Mouse (Mus musculus) heart, embryonic 16.5 days (tissue): Measurements from ENCODE around the gene Ap1b1. TPM values are rescaled to one million over a fixed set of nuclear protein-coding genes. Genes with fewer than 3 reads are reported as not detected.

Experiments
- ATAC-seq: fragments of 200-750 bp; cut with Nextera tagmentation; replicated peaks from 2 replicates; pipeline ENCODE4 v1.8.0; 2017; ENCODE audit warnings: moderate number of reproducible peaks; ENCODE audit not compliant: insufficient read depth, low FRiP score; ENCODE audit errors: extremely low read depth
- H3K27ac ChIP-seq: fragments of 300-500 bp; sonication (generic); 2 replicates; pipeline ENCODE4 v1.5.1; 2014; ENCODE audit warnings: mild to moderate bottlenecking, low read length, control low read depth, moderate library complexity
- H3K27me3 ChIP-seq: fragments of 300-500 bp; sonication (generic); 2 replicates; pipeline ENCODE4 v1.6.1; 2014; ENCODE audit warnings: low read length, mixed read lengths; ENCODE audit not compliant: control insufficient read depth, insufficient read depth
- H3K36me3 ChIP-seq: fragments of 300-500 bp; sonication (generic); 2 replicates; pipeline ENCODE4 v1.6.1; 2014; ENCODE audit not compliant: control insufficient read depth, insufficient read depth
- H3K4me1 ChIP-seq: fragments of 300-500 bp; sonication (generic); 2 replicates; pipeline ENCODE4 v1.6.1; 2014; ENCODE audit warnings: low read length, mixed read lengths; ENCODE audit not compliant: control insufficient read depth, insufficient read depth
- H3K4me2 ChIP-seq: fragments of 300-500 bp; sonication (generic); 2 replicates; pipeline ENCODE4 v1.6.1; 2014; ENCODE audit warnings: low read depth, mild to moderate bottlenecking, control low read depth, low read length
- H3K4me3 ChIP-seq: fragments of 300-500 bp; sonication (generic); 2 replicates; pipeline ENCODE4 v1.5.1; 2014; ENCODE audit warnings: mild to moderate bottlenecking, control low read depth, low read length
- H3K9ac ChIP-seq: fragments of 300-500 bp; sonication (generic); 2 replicates; pipeline ENCODE4 v1.6.1; 2014; ENCODE audit warnings: low read length, control low read depth
- H3K9me3 ChIP-seq: fragments of 300-500 bp; sonication (generic); replicated peaks from 2 replicates; pipeline ENCODE4 v1.6.1; 2016; ENCODE audit warnings: low read length; ENCODE audit not compliant: control insufficient read depth
- WGBS: fragments of 180-500 bp; shearing (Covaris S2); extraction: QIAGEN DNeasy Blood & Tissue Kit; methylation state at CpG from one replicate; pipeline ENCODE4 v1.1.7; 2014; 5-methylcytosine and 5-hydroxymethylcytosine counted together
- polyA plus RNA-seq: library from polyadenylated mRNA; unstranded; fragments of >200 nt; fragmentation: Nextera tagmentation; extraction: Ambion mirVana; gene quantifications from 2 replicates; pipeline ENCODE4 v1.2.1, GENCODE M21; 2015

Ap1b1 gene
- polyA plus RNA-seq, 1 experiment from 2014 or later, result 45.1 TPM

- no peak overlapping the region for H3K27ac ChIP-seq
- no peaks in the 10 kb centered on the region for H3K9me3 ChIP-seq
- ATAC-seq, result no peak
- no peak overlapping the region for H3K4me2 ChIP-seq
- no peak overlapping the region for H3K4me3 ChIP-seq
- peaks cover 2% of the 10 kb centered on the region; the same call in 1 of the 2 replicates for H3K4me1 ChIP-seq
- H3K36me3 ChIP-seq, result 0 out of 2 replicates have a peak, but pooled peaks cover 6% of the 10 kb centered on the region
- H3K9ac ChIP-seq, result no peak overlapping the region
- H3K27me3 ChIP-seq, result no peaks in the 10 kb centered on the region
- 76% methylated on average over 1 of the region's 1 CpGs for WGBS
Measured at GRCm38 (mm10) chr11:5010205-5010604, 23.6 kb downstream of the Ap1b1 start.

GRCm38 (mm10) chr11:5011480-5011879 is 24.9 kb downstream of the Ap1b1 start:
- WGBS, result 74% methylated on average over 1 of the region's 1 CpGs
- Histone ChIP-seq H3K4me1 (peaks cover 2% of the 10 kb centered on the region; the same call in 1 of the 2 replicates), H3K4me3 (no peak overlapping the region), H3K9ac (no peak overlapping the region), H3K9me3 (no peaks in the 10 kb centered on the region), H3K4me2 (no peak overlapping the region), H3K36me3 (peaks cover 13% of the 10 kb centered on the region), H3K27me3 (no peaks in the 10 kb centered on the region), H3K27ac (no peak overlapping the region)
- no peak for ATAC-seq

GRCm38 (mm10) chr11:5012213-5012715 is 25.6 kb downstream of the Ap1b1 start:
- Histone ChIP-seq H3K27ac (peak overlapping the region; percentile 9; the same call in 1 of the 2 replicates), H3K36me3 (peaks cover 20% of the 10 kb centered on the region), H3K4me1 (peaks cover 2% of the 10 kb centered on the region; the same call in 1 of the 2 replicates), H3K9me3 (no peaks in the 10 kb centered on the region), H3K4me3 (no peak overlapping the region), H3K9ac (no peak overlapping the region), H3K27me3 (no peaks in the 10 kb centered on the region), H3K4me2 (no peak overlapping the region)
- WGBS, result 73% methylated on average over 5 of the region's 5 CpGs
- ATAC-seq, result no peak

GRCm38 (mm10) chr11:5015720-5016119 is 29.1 kb downstream of the Ap1b1 start:
- Histone ChIP-seq H3K27ac (no peak overlapping the region), H3K9ac (no peak overlapping the region), H3K4me1 (no peaks in the 10 kb centered on the region), H3K36me3 (peaks cover 39% of the 10 kb centered on the region), H3K27me3 (no peaks in the 10 kb centered on the region), H3K4me2 (no peak overlapping the region), H3K4me3 (no peak overlapping the region), H3K9me3 (no peaks in the 10 kb centered on the region)
- ATAC-seq, result peak; percentile 66; the same call in 1 of the 2 replicates
- WGBS, result 33% methylated on average over 2 of the region's 2 CpGs

- Histone ChIP-seq H3K9me3 (no peaks in the 10 kb centered on the region), H3K9ac (no peak overlapping the region), H3K27me3 (no peaks in the 10 kb centered on the region), H3K4me1 (no peaks in the 10 kb centered on the region), H3K4me3 (no peak overlapping the region), H3K27ac (no peak overlapping the region), H3K36me3 (peaks cover 39% of the 10 kb centered on the region), H3K4me2 (no peak overlapping the region)
- ATAC-seq, result no peak
- WGBS, result 85% methylated on average over 5 of the region's 5 CpGs
Measured at GRCm38 (mm10) chr11:5016286-5016685, 29.7 kb downstream of the Ap1b1 start.

GRCm38 (mm10) chr11:5017506-5017905 is 30.9 kb downstream of the Ap1b1 start:
- Histone ChIP-seq H3K27me3 (no peaks in the 10 kb centered on the region), H3K27ac (no peak overlapping the region), H3K4me3 (no peak overlapping the region), H3K9me3 (no peaks in the 10 kb centered on the region), H3K4me2 (no peak overlapping the region), H3K4me1 (no peaks in the 10 kb centered on the region), H3K36me3 (peaks cover 42% of the 10 kb centered on the region), H3K9ac (no peak overlapping the region)
- ATAC-seq, result no peak
- WGBS, result 49% methylated on average over 6 of the region's 6 CpGs

GRCm38 (mm10) chr11:5025108-5025507 is 38.5 kb downstream of the Ap1b1 start:
- no peak overlapping the region for H3K27ac ChIP-seq
- no peak for ATAC-seq
- WGBS, result 90% methylated on average over 1 of the region's 1 CpGs
- H3K9ac ChIP-seq, result no peak overlapping the region
- no peak overlapping the region for H3K4me3 ChIP-seq
- peaks cover 33% of the 10 kb centered on the region for H3K36me3 ChIP-seq
- H3K27me3 ChIP-seq, result no peaks in the 10 kb centered on the region
- no peak overlapping the region for H3K4me2 ChIP-seq
- H3K4me1 ChIP-seq, result no peaks in the 10 kb centered on the region
- H3K9me3 ChIP-seq, result no peaks in the 10 kb centered on the region

GRCm38 (mm10) chr11:5028228-5028627 is 41.6 kb downstream of the Ap1b1 start:
- Histone ChIP-seq H3K9me3 (no peaks in the 10 kb centered on the region), H3K9ac (no peak overlapping the region), H3K27me3 (no peaks in the 10 kb centered on the region), H3K27ac (no peak overlapping the region), H3K4me1 (no peaks in the 10 kb centered on the region; the same call in 1 of the 2 replicates), H3K36me3 (peaks cover 43% of the 10 kb centered on the region), H3K4me2 (no peak overlapping the region), H3K4me3 (no peak overlapping the region)
- WGBS, result 87% methylated on average over 7 of the region's 7 CpGs
- no peak for ATAC-seq

GRCm38 (mm10) chr11:5032706-5033105 is 46.1 kb downstream of the Ap1b1 start:
- Histone ChIP-seq H3K9ac (no peak overlapping the region), H3K4me1 (peaks cover 5% of the 10 kb centered on the region), H3K9me3 (no peaks in the 10 kb centered on the region), H3K27me3 (no peaks in the 10 kb centered on the region), H3K4me2 (no peak overlapping the region), H3K36me3 (peaks cover 41% of the 10 kb centered on the region), H3K27ac (no peak overlapping the region), H3K4me3 (no peak overlapping the region)
- WGBS, result 93% methylated on average over 10 of the region's 10 CpGs
- no peak for ATAC-seq
